Mouse (Mus musculus): ENCODE results near the gene Sycp2.

The Sycp2 gene

DNA sequence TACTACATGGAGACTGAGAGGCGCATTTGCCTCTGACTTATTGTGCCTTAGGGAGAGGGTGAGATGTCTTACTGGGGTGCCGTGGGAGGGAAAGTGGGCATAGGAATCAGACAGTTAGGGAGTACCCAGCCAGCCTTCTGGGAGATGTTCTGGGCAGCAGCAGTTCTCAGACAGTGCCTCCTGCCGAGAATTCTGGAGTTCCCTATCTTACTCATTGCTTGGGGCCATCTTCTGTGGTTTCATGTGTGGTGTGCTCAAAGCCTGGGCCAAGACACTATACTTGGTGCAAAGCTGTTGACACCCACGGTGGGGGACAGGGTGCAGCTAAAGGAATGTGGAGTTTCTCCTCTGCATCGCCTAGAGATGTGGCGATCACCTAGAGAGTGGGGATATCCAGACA, 102.8 kb downstream of the Sycp2 start:
- DNase-seq (ENCODE audit: extremely low read depth, low read depth), result no peak

DNA sequence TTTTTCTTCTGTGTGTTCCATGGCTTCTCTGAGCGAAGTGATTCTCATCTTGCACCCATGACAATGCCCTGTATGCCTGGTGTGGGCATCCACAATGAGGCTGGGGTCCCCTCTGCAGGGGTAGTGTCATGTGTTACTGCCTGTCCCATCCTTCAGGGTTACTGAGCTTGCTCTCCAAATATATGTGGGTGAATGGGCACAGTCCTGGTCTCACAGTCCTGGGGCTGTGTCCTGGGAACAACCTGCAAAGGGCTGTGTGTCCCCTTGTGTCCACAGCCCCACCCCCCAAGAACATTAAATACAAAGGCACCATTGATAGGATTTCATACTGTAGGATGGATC, 103.3 kb downstream of the Sycp2 start:
- DNase-seq (ENCODE audit: extremely low read depth, low read depth), result no peak

DNA sequence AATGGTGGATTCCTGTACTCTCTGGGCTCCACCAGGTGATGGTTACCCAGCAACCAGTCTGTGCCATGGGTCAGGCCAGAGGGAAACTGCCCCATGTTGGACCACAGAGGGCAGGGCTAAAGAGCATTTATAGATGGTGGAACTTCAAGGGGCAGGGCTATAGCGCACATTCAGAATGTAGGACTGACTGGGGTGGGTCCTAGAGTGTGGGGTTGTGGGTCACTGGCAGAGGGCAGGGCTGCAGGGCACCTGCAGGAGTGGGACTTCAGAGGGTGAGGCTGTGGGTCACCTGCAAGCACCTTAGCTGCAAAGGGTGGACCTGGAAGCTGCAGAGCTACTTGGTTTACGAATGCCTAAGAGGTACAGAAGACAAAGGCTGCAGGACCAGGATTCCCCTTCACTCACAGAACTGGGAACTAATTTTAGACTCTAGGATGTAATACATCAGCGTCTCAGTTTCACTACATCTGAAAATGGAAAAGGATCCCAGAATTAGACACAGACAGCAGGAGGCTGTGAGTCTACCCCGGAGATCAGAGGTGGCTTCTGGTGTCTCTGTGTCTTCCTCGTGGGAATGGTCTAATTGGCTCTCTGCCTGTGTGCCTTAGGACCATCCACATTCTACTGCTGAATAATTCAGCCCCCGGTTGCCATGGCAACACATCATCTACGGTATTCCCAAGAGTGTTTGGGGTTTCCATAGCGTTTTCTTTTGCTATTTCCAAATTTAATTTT, 103.9 kb downstream of the Sycp2 start:
- DNase-seq (ENCODE audit: extremely low read depth, low read depth), result no peak

All from MEL-GATA-1-ER (cell line).